7 mouse cellular contexts compared by ENCODE assay signal in genomic region chr15:24588943-24589342, GRCm38 (mm10).
DNase-seq lines count a peak whose midpoint lies in the region; ATAC-seq and TF ChIP-seq lines count a peak whose summit lies in the region.

No protein-coding gene starts in this region.

- H3K9me3 ChIP-seq in forebrain, embryonic 12.5 days = no peaks in the 10 kb centered on the region
- H3K9me3 ChIP-seq in kidney, postnatal 0 days (replicated peaks; ENCODE audit: low read length) = no peaks in the 10 kb centered on the region
- H3K9me3 ChIP-seq in liver, postnatal 0 days (ENCODE audit: low read length) = no peaks in the 10 kb centered on the region

- peak; percentile 51; the same call in 1 of the 2 replicates for ATAC-seq in forebrain, embryonic 12.5 days (ENCODE audit: low FRiP score)
- ATAC-seq in kidney, postnatal 0 days (replicated peaks; ENCODE audit: low FRiP score, low read depth) = no peak
- no peak for ATAC-seq in liver, postnatal 0 days

- no peak overlapping the region for H3K4me3 ChIP-seq in forebrain, embryonic 12.5 days (replicated peaks)
- H3K4me3 ChIP-seq in kidney, postnatal 0 days (replicated peaks; ENCODE audit: low read depth, low read length) = no peak overlapping the region
- no peak overlapping the region for H3K4me3 ChIP-seq in liver, postnatal 0 days (ENCODE audit: low read depth, low read length)

- no peaks in the 10 kb centered on the region for H3K4me1 ChIP-seq in forebrain, embryonic 12.5 days
- no peaks in the 10 kb centered on the region for H3K4me1 ChIP-seq in kidney, postnatal 0 days (replicated peaks; ENCODE audit: insufficient read depth, low read length)
- H3K4me1 ChIP-seq in liver, postnatal 0 days (ENCODE audit: insufficient read depth) = no peaks in the 10 kb centered on the region

- no peak for TF ChIP-seq POLR2A in brain, embryonic 14.5 days (IDR thresholded peaks at IDR 0.05; ENCODE audit: borderline replicate concordance, extremely low read depth, insufficient read depth, insufficient read length, poor library complexity, severe bottlenecking)

- no peak for TF ChIP-seq EP300 in liver, postnatal 0 days (IDR thresholded peaks at IDR 0.05; ENCODE audit: low read depth)

- H3K4me2 ChIP-seq in forebrain, embryonic 12.5 days = no peak overlapping the region
- no peak overlapping the region for H3K4me2 ChIP-seq in kidney, postnatal 0 days (ENCODE audit: low read length)
- no peak overlapping the region for H3K4me2 ChIP-seq in liver, postnatal 0 days (ENCODE audit: low read depth, low read length)

- H3K27me3 ChIP-seq in forebrain, embryonic 12.5 days = no peaks in the 10 kb centered on the region
- H3K27me3 ChIP-seq in kidney, postnatal 0 days (ENCODE audit: insufficient read depth, low read length) = no peaks in the 10 kb centered on the region
- H3K27me3 ChIP-seq in liver, postnatal 0 days (ENCODE audit: insufficient read depth, low read length) = no peaks in the 10 kb centered on the region

- peak; percentile 75 for DNase-seq in 416B (ENCODE audit: low read depth)
- peak; percentile 30 for DNase-seq in CD4-positive helper T cell, adult 2 months (ENCODE audit: low read depth, low spot score)
- DNase-seq in brain, embryonic 14.5 days (ENCODE audit: low read depth) = peak; percentile 82
- DNase-seq in kidney, postnatal 0 days (ENCODE audit: low spot score) = peak; percentile 67
- peak; percentile 45 for DNase-seq in liver, postnatal 0 days
- peak; percentile 59 for DNase-seq in right cerebral cortex, adult 18-20 months

- H3K9ac ChIP-seq in forebrain, embryonic 12.5 days = no peak overlapping the region
- no peak overlapping the region for H3K9ac ChIP-seq in kidney, postnatal 0 days (ENCODE audit: low read depth, low read length)
- no peak overlapping the region for H3K9ac ChIP-seq in liver, postnatal 0 days (replicated peaks)

- 31% methylated on average over 4 of the region's 4 CpGs for WGBS in forebrain, embryonic 12.5 days
- 25% methylated on average over 4 of the region's 4 CpGs for WGBS in kidney, postnatal 0 days
- WGBS in liver, postnatal 0 days (ENCODE audit: insufficient replicate concordance) = 30% methylated on average over 4 of the region's 4 CpGs

- H3K36me3 ChIP-seq in forebrain, embryonic 12.5 days (replicated peaks) = no peaks in the 10 kb centered on the region
- H3K36me3 ChIP-seq in kidney, postnatal 0 days (ENCODE audit: insufficient read depth, low read length) = no peaks in the 10 kb centered on the region
- H3K36me3 ChIP-seq in liver, postnatal 0 days (replicated peaks; ENCODE audit: insufficient read depth, low read length) = no peaks in the 10 kb centered on the region

- peak; percentile 27; the same call in 1 of the 2 replicates for TF ChIP-seq CTCF in brain, embryonic 14.5 days (IDR thresholded peaks at IDR 0.05; ENCODE audit: borderline replicate concordance, extremely low read depth, insufficient read depth, insufficient read length)
- TF ChIP-seq CTCF in kidney, postnatal 0 days (IDR thresholded peaks at IDR 0.05; ENCODE audit: low read depth) = peak; percentile 73
- peak; percentile 62 for TF ChIP-seq CTCF in liver, postnatal 0 days (IDR thresholded peaks at IDR 0.05; ENCODE audit: low read depth)

- no peak overlapping the region for H3K27ac ChIP-seq in forebrain, embryonic 12.5 days
- H3K27ac ChIP-seq in kidney, postnatal 0 days = no peak overlapping the region
- no peak overlapping the region for H3K27ac ChIP-seq in liver, postnatal 0 days (ENCODE audit: low read depth)

Comparison
In these comparisons a context has a peak if more than half of its experiments do, and no peak if none do; other contexts are left out.
1. DNase-seq: peak in every context shown above with its lines; median percentile 82 in brain, embryonic 14.5 days; 75 in 416B; 67 in kidney, postnatal 0 days; 59 in right cerebral cortex, adult 18-20 months; 45 in liver, postnatal 0 days; 30 in CD4-positive helper T cell, adult 2 months.